ENCODE assay signal across 21 mouse cellular contexts in genomic region chr12:53764143-53764542, GRCm38 (mm10).
DNase-seq lines count a peak whose midpoint lies in the region; ATAC-seq and TF ChIP-seq lines count a peak whose summit lies in the region.
"Had no signal": no experiment of that assay in that cellular context is flagged by ENCODE, and none has a peak within 500 bp of the region (broad histone marks: within the 10 kb centered on the region; RNA-seq: fewer than 3 reads in every experiment).

No protein-coding gene starts in this region.

- H3K4me2 ChIP-seq in forebrain, postnatal 0 days (ENCODE audit: low read depth): no peak overlapping the region
- no peak overlapping the region for H3K4me2 ChIP-seq in forebrain, embryonic 12.5 days
- H3K4me2 ChIP-seq in midbrain, embryonic 13.5 days (replicated peaks): no peak overlapping the region
- no peak overlapping the region for H3K4me2 ChIP-seq in midbrain, embryonic 11.5 days
- H3K4me2 ChIP-seq: forebrain, embryonic 15.5 days; heart, embryonic 11.5 days; hindbrain, embryonic 13.5 days; intestine, embryonic 15.5 days had no signal

- no peaks in the 10 kb centered on the region for H3K27me3 ChIP-seq in forebrain, postnatal 0 days (ENCODE audit: insufficient read depth, low read length)
- no peaks in the 10 kb centered on the region for H3K27me3 ChIP-seq in forebrain, embryonic 12.5 days
- no peaks in the 10 kb centered on the region for H3K27me3 ChIP-seq in midbrain, embryonic 13.5 days
- H3K27me3 ChIP-seq in midbrain, embryonic 11.5 days (ENCODE audit: control insufficient read depth, insufficient read depth, low read length): no peaks in the 10 kb centered on the region
- H3K27me3 ChIP-seq: forebrain, embryonic 15.5 days; hindbrain, embryonic 13.5 days; intestine, embryonic 15.5 days had no signal

- H3K27ac ChIP-seq in forebrain, postnatal 0 days (ENCODE audit: low read depth, low read length): no peak overlapping the region
- H3K27ac ChIP-seq in forebrain, embryonic 12.5 days: no peak overlapping the region
- H3K27ac ChIP-seq in midbrain, embryonic 13.5 days: 0 out of 2 replicates have a peak overlapping the region, but pooled peaks have one; percentile 53
- H3K27ac ChIP-seq in midbrain, embryonic 11.5 days (ENCODE audit: low read depth, low read length): no peak overlapping the region
- H3K27ac ChIP-seq: forebrain, embryonic 15.5 days; hindbrain, embryonic 10.5 days; hindbrain, embryonic 13.5 days; intestine, embryonic 15.5 days had no signal

- DNase-seq in forebrain, postnatal 0 days: peak; percentile 30
- DNase-seq in midbrain, embryonic 11.5 days (ENCODE audit: low spot score, missing footprints): no peak
- DNase-seq in brain, embryonic 14.5 days (ENCODE audit: low read depth): peak; percentile 58
- no peak for DNase-seq in adrenal gland, adult 8-10 months
- DNase-seq: adrenal gland, adult 2 months; adrenal gland, postnatal 25 days; cerebellum, adult 18-20 months; cerebellum, adult 9-10 months; cerebellum, postnatal 14 days; gastrocnemius, postnatal 10 days; gastrocnemius, postnatal 36 days; heart, postnatal 36 days had no signal

- TF ChIP-seq POLR2A in brain, embryonic 14.5 days (IDR thresholded peaks at IDR 0.05; ENCODE audit: borderline replicate concordance, extremely low read depth, insufficient read depth, insufficient read length, poor library complexity, severe bottlenecking): no peak

- no peak overlapping the region for H3K4me3 ChIP-seq in forebrain, postnatal 0 days (ENCODE audit: low read depth, low read length)
- H3K4me3 ChIP-seq in forebrain, embryonic 12.5 days (replicated peaks): no peak overlapping the region
- no peak overlapping the region for H3K4me3 ChIP-seq in midbrain, embryonic 13.5 days (replicated peaks)
- H3K4me3 ChIP-seq in midbrain, embryonic 11.5 days (ENCODE audit: low read depth, low read length): no peak overlapping the region
- H3K4me3 ChIP-seq: forebrain, embryonic 15.5 days; hindbrain, embryonic 10.5 days; hindbrain, embryonic 13.5 days; intestine, embryonic 15.5 days had no signal

- H3K9me3 ChIP-seq in forebrain, postnatal 0 days (ENCODE audit: low read length): no peaks in the 10 kb centered on the region
- no peaks in the 10 kb centered on the region for H3K9me3 ChIP-seq in forebrain, embryonic 12.5 days
- no peaks in the 10 kb centered on the region for H3K9me3 ChIP-seq in midbrain, embryonic 13.5 days
- H3K9me3 ChIP-seq in midbrain, embryonic 11.5 days (ENCODE audit: control insufficient read depth, low read length): no peaks in the 10 kb centered on the region
- H3K9me3 ChIP-seq: forebrain, embryonic 15.5 days; hindbrain, embryonic 10.5 days; hindbrain, embryonic 13.5 days; intestine, embryonic 15.5 days had no signal

- ATAC-seq in forebrain, postnatal 0 days: peak; percentile 48
- ATAC-seq in forebrain, embryonic 12.5 days (ENCODE audit: low FRiP score): no peak
- ATAC-seq in midbrain, embryonic 13.5 days: peak; percentile 40; the same call in 1 of the 2 replicates
- no peak for ATAC-seq in midbrain, embryonic 11.5 days (ENCODE audit: low FRiP score)
- ATAC-seq: CD4-positive, CD25-positive, alpha-beta regulatory T cell, adult 4 months; forebrain, embryonic 15.5 days; hindbrain, embryonic 16.5 days; intestine, embryonic 15.5 days had no signal

- H3K4me1 ChIP-seq in forebrain, postnatal 0 days (ENCODE audit: insufficient read depth): no peaks in the 10 kb centered on the region
- H3K4me1 ChIP-seq in forebrain, embryonic 12.5 days: peaks cover 23% of the 10 kb centered on the region
- peaks cover 47% of the 10 kb centered on the region for H3K4me1 ChIP-seq in midbrain, embryonic 13.5 days (replicated peaks)
- peaks cover 4% of the 10 kb centered on the region; the same call in 1 of the 2 replicates for H3K4me1 ChIP-seq in midbrain, embryonic 11.5 days (ENCODE audit: control insufficient read depth, insufficient read depth, low read length)

- no peak overlapping the region for H3K9ac ChIP-seq in forebrain, postnatal 0 days
- no peak overlapping the region for H3K9ac ChIP-seq in forebrain, embryonic 12.5 days
- no peak overlapping the region; the same call in 1 of the 2 replicates for H3K9ac ChIP-seq in midbrain, embryonic 13.5 days (replicated peaks)
- H3K9ac ChIP-seq in midbrain, embryonic 11.5 days (ENCODE audit: low read length): no peak overlapping the region
- H3K9ac ChIP-seq: forebrain, embryonic 15.5 days; hindbrain, embryonic 13.5 days; intestine, embryonic 15.5 days had no signal

- TF ChIP-seq CTCF in forebrain, postnatal 0 days (IDR thresholded peaks at IDR 0.05; ENCODE audit: low read depth): no peak
- TF ChIP-seq CTCF in brain, embryonic 14.5 days (IDR thresholded peaks at IDR 0.05; ENCODE audit: borderline replicate concordance, extremely low read depth, insufficient read depth, insufficient read length): no peak

- WGBS in forebrain, postnatal 0 days: 43% methylated on average over 4 of the region's 4 CpGs
- 61% methylated on average over 4 of the region's 4 CpGs for WGBS in forebrain, embryonic 12.5 days
- WGBS in midbrain, embryonic 13.5 days: 37% methylated on average over 4 of the region's 4 CpGs
- 60% methylated on average over 4 of the region's 4 CpGs for WGBS in midbrain, embryonic 11.5 days

- H3K36me3 ChIP-seq in forebrain, postnatal 0 days (ENCODE audit: insufficient read depth): no peaks in the 10 kb centered on the region
- no peaks in the 10 kb centered on the region for H3K36me3 ChIP-seq in forebrain, embryonic 12.5 days (replicated peaks)
- H3K36me3 ChIP-seq in midbrain, embryonic 13.5 days: no peaks in the 10 kb centered on the region
- H3K36me3 ChIP-seq in midbrain, embryonic 11.5 days (ENCODE audit: control insufficient read depth, insufficient read depth, low read length): no peaks in the 10 kb centered on the region
- H3K36me3 ChIP-seq: forebrain, embryonic 15.5 days; hindbrain, embryonic 10.5 days; hindbrain, embryonic 13.5 days; intestine, embryonic 15.5 days had no signal

Comparison
In these comparisons a context has a peak if more than half of its experiments do, and no peak if none do; other contexts are left out.
1. ATAC-seq: peak in forebrain, postnatal 0 days (single experiment) and midbrain, embryonic 13.5 days (single experiment); none in forebrain, embryonic 12.5 days (single experiment) and midbrain, embryonic 11.5 days (single experiment).
2. DNase-seq: peak in forebrain, postnatal 0 days (single experiment) and brain, embryonic 14.5 days (single experiment); none in midbrain, embryonic 11.5 days (single experiment) and adrenal gland, adult 8-10 months (single experiment).